Mouse (Mus musculus) liver, embryonic 13.5 days (tissue): ENCODE measurements around the gene Gm266. TPM values are rescaled to one million over a fixed set of nuclear protein-coding genes. Genes with fewer than 3 reads are reported as not detected.

ENCODE experiments used
- ATAC-seq: fragments of 200-750 bp; cut with Nextera tagmentation; 2 replicates; pipeline ENCODE4 v1.8.0; 2017; ENCODE audit warnings: low read depth, mild to moderate bottlenecking, moderate number of reproducible peaks, moderate library complexity
- DNase-seq: peaks from one replicate; pipeline ENCODE4 v3.0.0; 2022
- H3K27ac ChIP-seq: fragments of 300-500 bp; sonication (generic); 2 replicates; pipeline ENCODE4 v1.5.1; 2015; ENCODE audit warnings: moderate library complexity, mild to moderate bottlenecking, inconsistent platforms
- H3K27me3 ChIP-seq: fragments of 300-500 bp; sonication (generic); 2 replicates; pipeline ENCODE4 v1.6.1; 2015; ENCODE audit warnings: mild to moderate bottlenecking, inconsistent platforms
- H3K36me3 ChIP-seq: fragments of 300-500 bp; sonication (generic); 2 replicates; pipeline ENCODE4 v1.6.1; 2015; ENCODE audit warnings: mild to moderate bottlenecking, inconsistent platforms
- H3K4me1 ChIP-seq: fragments of 300-500 bp; sonication (generic); replicated peaks from 2 replicates; pipeline ENCODE4 v1.6.1; 2015; ENCODE audit warnings: inconsistent platforms
- H3K4me2 ChIP-seq: fragments of 300-500 bp; sonication (generic); 2 replicates; pipeline ENCODE4 v1.6.1; 2015; ENCODE audit warnings: inconsistent platforms, mild to moderate bottlenecking, moderate library complexity
- H3K4me3 ChIP-seq: fragments of 300-500 bp; sonication (generic); replicated peaks from 2 replicates; pipeline ENCODE4 v1.5.1; 2015; ENCODE audit warnings: mild to moderate bottlenecking, inconsistent platforms
- H3K9ac ChIP-seq: fragments of 300-500 bp; sonication (generic); 2 replicates; pipeline ENCODE4 v1.6.1; 2015; ENCODE audit warnings: mild to moderate bottlenecking, inconsistent platforms
- H3K9me3 ChIP-seq: fragments of 300-500 bp; sonication (generic); replicated peaks from 2 replicates; pipeline ENCODE4 v1.6.1; 2016; ENCODE audit warnings: inconsistent platforms
- WGBS: fragments of 180-500 bp; shearing (Covaris S2); methylation state at CpG from one replicate; pipeline ENCODE4 v1.1.7; 2015; ENCODE audit not compliant: insufficient replicate concordance; 5-methylcytosine and 5-hydroxymethylcytosine counted together
- polyA plus RNA-seq: library from polyadenylated mRNA; unstranded; fragments of >200 nt; fragmentation: Nextera tagmentation; extraction: Ambion mirVana; gene quantifications from 2 replicates; pipeline ENCODE4 v1.2.1, GENCODE M21; 2015

Gm266 gene
- polyA plus RNA-seq, 1 experiment from 2014 or later: 1.0 TPM

DNA sequence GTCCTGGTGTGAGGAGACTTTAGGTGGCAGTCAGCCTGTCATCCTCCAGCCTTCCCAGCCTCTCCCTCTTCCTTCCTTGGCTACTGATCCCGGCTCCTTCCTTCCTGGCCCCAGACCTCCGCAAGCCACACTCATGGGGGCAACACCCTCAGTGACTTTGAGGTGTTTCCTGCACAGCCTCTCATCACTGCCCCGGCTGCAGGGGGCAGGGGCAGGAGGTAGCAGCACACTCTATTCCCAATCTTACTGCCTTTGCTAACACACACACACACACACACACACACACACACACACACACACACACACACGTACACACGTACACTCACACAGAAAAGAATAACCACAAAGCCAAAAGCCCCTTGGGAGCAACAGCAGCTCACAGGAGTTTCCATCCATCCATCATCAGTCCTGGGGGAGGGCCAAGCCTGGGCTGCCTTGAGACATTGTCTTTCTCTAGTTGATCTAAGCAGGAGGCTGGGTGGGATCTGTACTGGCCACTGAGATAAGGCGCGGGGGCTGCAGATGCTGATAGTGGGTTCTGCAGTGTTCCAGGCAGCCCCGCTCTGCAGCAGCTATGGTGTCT is 50.8 kb downstream of the Gm266 start:
- Histone ChIP-seq H3K27me3 (peaks cover 19% of the 10 kb centered on the region), H3K27ac (peak overlapping the region; percentile 90), H3K4me2 (peak overlapping the region; percentile 63), H3K36me3 (no peaks in the 10 kb centered on the region), H3K9me3 (no peaks in the 10 kb centered on the region), H3K4me1 (peaks cover 100% of the 10 kb centered on the region), H3K4me3 (peak overlapping the region; percentile 11; the same call in 1 of the 2 replicates), H3K9ac (peak overlapping the region; percentile 64)
- ATAC-seq (peak; percentile 91), DNase-seq (peak; percentile 82)
- 10% methylated on average over 6 of the region's 8 CpGs for WGBS

Other genes with a start within 250 kb of the Gm266 start
- 1.4 and 1.5 TPM in 2 replicates for gene Amn, start 214.7 kb downstream of the Gm266 start, polyA plus RNA-seq
- gene Cdc42bpb, start 108.1 kb downstream of the Gm266 start, polyA plus RNA-seq: 5.9 and 6.7 TPM in 2 replicates
- not detected in 2 replicates for gene Lbhd2, start 79.0 kb downstream of the Gm266 start, polyA plus RNA-seq
- gene Exoc3l4, start 68.8 kb downstream of the Gm266 start, polyA plus RNA-seq: 15.5 and 18.6 TPM in 2 replicates
- 92.1 and 96.6 TPM in 2 replicates for gene Tnfaip2, start 43.4 kb downstream of the Gm266 start, polyA plus RNA-seq
- 677 and 738 TPM in 2 replicates for gene Eif5, start 52.2 kb upstream of the Gm266 start, polyA plus RNA-seq
- gene Mark3, start 88.7 kb upstream of the Gm266 start, polyA plus RNA-seq: 13.9 and 14.6 TPM in 2 replicates
- 42.2 and 45.1 TPM in 2 replicates for gene Ckb, start 186.5 kb upstream of the Gm266 start, polyA plus RNA-seq
- 13.2 and 14.7 TPM in 2 replicates for gene Trmt61a, start 192.3 kb upstream of the Gm266 start, polyA plus RNA-seq
- gene Bag5, start 227.4 kb upstream of the Gm266 start, polyA plus RNA-seq: 22.4 and 23.1 TPM in 2 replicates
- 28.8 and 30.6 TPM in 2 replicates for gene Apopt1, start 227.4 kb upstream of the Gm266 start, polyA plus RNA-seq